Mouse (Mus musculus) kidney, embryonic 15.5 days (tissue): ENCODE measurements around the gene Mst1r. TPM values are rescaled to one million over a fixed set of nuclear protein-coding genes. Genes with fewer than 3 reads are reported as not detected.

Source experiments
- ATAC-seq: fragments of 200-750 bp; cut with Nextera tagmentation; replicated peaks from 2 replicates; pipeline ENCODE4 v1.8.0; 2017; ENCODE audit warnings: moderate TSS enrichment; ENCODE audit not compliant: low FRiP score
- H3K27ac ChIP-seq: fragments of 300-500 bp; sonication (generic); 2 replicates; pipeline ENCODE4 v1.5.1; 2015; ENCODE audit warnings: mild to moderate bottlenecking, inconsistent platforms
- H3K27me3 ChIP-seq: fragments of 300-500 bp; sonication (generic); 2 replicates; pipeline ENCODE4 v1.6.1; 2015; ENCODE audit warnings: inconsistent platforms
- H3K36me3 ChIP-seq: fragments of 300-500 bp; sonication (generic); 2 replicates; pipeline ENCODE4 v1.6.1; 2015; ENCODE audit warnings: inconsistent platforms
- H3K4me1 ChIP-seq: fragments of 300-500 bp; sonication (generic); 2 replicates; pipeline ENCODE4 v1.6.1; 2015; ENCODE audit warnings: inconsistent platforms
- H3K4me2 ChIP-seq: fragments of 300-500 bp; sonication (generic); 2 replicates; pipeline ENCODE4 v1.6.1; 2015; ENCODE audit warnings: moderate library complexity, mild to moderate bottlenecking, inconsistent platforms
- H3K4me3 ChIP-seq: fragments of 300-500 bp; sonication (generic); replicated peaks from 2 replicates; pipeline ENCODE4 v1.5.1; 2015; ENCODE audit warnings: mild to moderate bottlenecking, inconsistent platforms
- H3K9ac ChIP-seq: fragments of 300-500 bp; sonication (generic); 2 replicates; pipeline ENCODE4 v1.6.1; 2015; ENCODE audit warnings: mild to moderate bottlenecking, inconsistent platforms
- H3K9me3 ChIP-seq: fragments of 300-500 bp; sonication (generic); replicated peaks from 2 replicates; pipeline ENCODE4 v1.6.1; 2016; ENCODE audit warnings: inconsistent platforms
- WGBS: fragments of 180-500 bp; shearing (Covaris S2); methylation state at CpG from one replicate; pipeline ENCODE4 v1.1.7; 2015; ENCODE audit warnings: mixed read lengths; 5-methylcytosine and 5-hydroxymethylcytosine counted together
- polyA plus RNA-seq: library from polyadenylated mRNA; unstranded; fragments of >200 nt; fragmentation: Nextera tagmentation; extraction: Ambion mirVana; gene quantifications from 2 replicates; pipeline ENCODE4 v1.2.1, GENCODE M21; 2015

The Mst1r gene
- polyA plus RNA-seq, 1 experiment from 2014 or later, result 2.6 TPM

- H3K4me1 ChIP-seq, result peaks cover 23% of the 10 kb centered on the region
- no peak overlapping the region for H3K4me2 ChIP-seq
- no peaks in the 10 kb centered on the region for H3K9me3 ChIP-seq
- ATAC-seq, result no peak
- no peak overlapping the region for H3K9ac ChIP-seq
- WGBS, result 90% methylated on average over 10 of the region's 10 CpGs
- H3K4me3 ChIP-seq, result no peak overlapping the region
- H3K36me3 ChIP-seq, result peaks cover 9% of the 10 kb centered on the region; the same call in 1 of the 2 replicates
- peaks cover 26% of the 10 kb centered on the region for H3K27me3 ChIP-seq
- no peak overlapping the region for H3K27ac ChIP-seq
Measured at GRCm38 (mm10) chr9:107898563-107898962, 8.1 kb upstream of the Mst1r start.

- no peak for ATAC-seq
- Histone ChIP-seq H3K4me3 (no peak overlapping the region), H3K9me3 (no peaks in the 10 kb centered on the region), H3K4me1 (peaks cover 24% of the 10 kb centered on the region), H3K27ac (no peak overlapping the region), H3K36me3 (peaks cover 9% of the 10 kb centered on the region; the same call in 1 of the 2 replicates), H3K9ac (no peak overlapping the region), H3K4me2 (no peak overlapping the region), H3K27me3 (peaks cover 26% of the 10 kb centered on the region)
- 71% methylated on average over 12 of the region's 12 CpGs for WGBS
Measured at GRCm38 (mm10) chr9:107899855-107900254, 6.8 kb upstream of the Mst1r start.

- H3K4me3 ChIP-seq, result peak overlapping the region; percentile 44
- H3K27me3 ChIP-seq, result peaks cover 26% of the 10 kb centered on the region
- peak overlapping the region; percentile 48 for H3K9ac ChIP-seq
- peak overlapping the region; percentile 64; the same call in 1 of the 2 replicates for H3K27ac ChIP-seq
- WGBS, result 5% methylated on average over 44 of the region's 44 CpGs
- ATAC-seq, result peak; percentile 57
- H3K4me2 ChIP-seq, result peak overlapping the region; percentile 81
- H3K36me3 ChIP-seq, result peaks cover 9% of the 10 kb centered on the region; the same call in 1 of the 2 replicates
- H3K4me1 ChIP-seq, result peaks cover 34% of the 10 kb centered on the region
- H3K9me3 ChIP-seq, result no peaks in the 10 kb centered on the region
Measured at GRCm38 (mm10) chr9:107900840-107901626, 5.6 kb upstream of the Mst1r start.

GRCm38 (mm10) chr9:107901627-107901914 is 5.1 kb upstream of the Mst1r start:
- Histone ChIP-seq H3K4me3 (peak overlapping the region; percentile 44), H3K27me3 (peaks cover 26% of the 10 kb centered on the region), H3K27ac (no peak overlapping the region), H3K4me2 (peak overlapping the region; percentile 81), H3K4me1 (peaks cover 40% of the 10 kb centered on the region), H3K9ac (no peak overlapping the region), H3K36me3 (peaks cover 9% of the 10 kb centered on the region; the same call in 1 of the 2 replicates), H3K9me3 (no peaks in the 10 kb centered on the region)
- 13% methylated on average over 17 of the region's 17 CpGs for WGBS
- no peak for ATAC-seq

DNA sequence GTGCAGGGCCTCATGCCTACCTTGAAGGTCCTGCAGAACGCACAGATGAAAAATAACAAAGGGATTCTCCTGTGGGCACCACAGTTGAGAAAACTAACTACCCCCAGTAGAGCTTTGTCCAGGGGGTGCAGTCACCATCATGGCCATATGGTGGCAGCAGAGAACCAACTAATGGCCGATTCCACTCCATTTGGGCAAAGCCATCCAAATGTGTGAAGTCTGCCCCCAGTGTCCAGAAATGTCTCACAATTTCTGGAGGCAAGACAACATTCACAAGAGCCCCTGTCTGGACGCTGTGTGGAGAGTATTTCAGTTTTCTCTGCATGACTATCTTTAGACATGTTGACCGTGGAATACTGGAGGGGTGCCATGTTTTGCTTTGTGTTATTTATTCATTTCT is 1.9 kb upstream of the Mst1r start:
- H3K36me3 ChIP-seq, result peaks cover 9% of the 10 kb centered on the region; the same call in 1 of the 2 replicates
- no peak overlapping the region for H3K4me3 ChIP-seq
- 5% methylated on average over 4 of the region's 4 CpGs for WGBS
- no peaks in the 10 kb centered on the region for H3K9me3 ChIP-seq
- H3K4me2 ChIP-seq, result no peak overlapping the region
- no peak overlapping the region for H3K9ac ChIP-seq
- H3K27ac ChIP-seq, result no peak overlapping the region
- ATAC-seq, result no peak
- H3K27me3 ChIP-seq, result peaks cover 40% of the 10 kb centered on the region
- H3K4me1 ChIP-seq, result peaks cover 68% of the 10 kb centered on the region

- no peak for ATAC-seq
- Histone ChIP-seq H3K36me3 (peaks cover 5% of the 10 kb centered on the region; the same call in 1 of the 2 replicates), H3K4me2 (peak overlapping the region; percentile 89), H3K9ac (peak overlapping the region; percentile 45; the same call in 1 of the 2 replicates), H3K27ac (peak overlapping the region; percentile 75), H3K4me3 (peak overlapping the region; percentile 47), H3K27me3 (peaks cover 17% of the 10 kb centered on the region), H3K4me1 (peaks cover 45% of the 10 kb centered on the region), H3K9me3 (no peaks in the 10 kb centered on the region)
- WGBS, result 46% methylated on average over 31 of the region's 31 CpGs
Measured at GRCm38 (mm10) chr9:107906967-107907800, 511 bp downstream of the Mst1r start.

- Histone ChIP-seq H3K9me3 (no peaks in the 10 kb centered on the region), H3K9ac (no peak overlapping the region), H3K27me3 (peaks cover 16% of the 10 kb centered on the region), H3K4me1 (peaks cover 45% of the 10 kb centered on the region), H3K36me3 (peaks cover 3% of the 10 kb centered on the region; the same call in 1 of the 2 replicates), H3K4me3 (peak overlapping the region; percentile 47), H3K27ac (no peak overlapping the region), H3K4me2 (peak overlapping the region; percentile 89)
- 81% methylated on average over 14 of the region's 14 CpGs for WGBS
- no peak for ATAC-seq
Measured at GRCm38 (mm10) chr9:107907801-107908120, 1.1 kb downstream of the Mst1r start.

- H3K9me3 ChIP-seq, result no peaks in the 10 kb centered on the region
- no peak overlapping the region for H3K27ac ChIP-seq
- H3K27me3 ChIP-seq, result peaks cover 19% of the 10 kb centered on the region
- H3K9ac ChIP-seq, result no peak overlapping the region
- H3K36me3 ChIP-seq, result no peaks in the 10 kb centered on the region
- peaks cover 45% of the 10 kb centered on the region for H3K4me1 ChIP-seq
- no peak for ATAC-seq
- WGBS, result 27% methylated on average over 18 of the region's 18 CpGs
- peak overlapping the region; percentile 17 for H3K4me3 ChIP-seq
- peak overlapping the region; percentile 89 for H3K4me2 ChIP-seq
Measured at GRCm38 (mm10) chr9:107908410-107909158, 1.9 kb downstream of the Mst1r start.

- ATAC-seq, result no peak
- Histone ChIP-seq H3K27ac (no peak overlapping the region), H3K4me2 (no peak overlapping the region)
Measured at GRCm38 (mm10) chr9:107910025-107910769, 3.5 kb downstream of the Mst1r start.

DNA sequence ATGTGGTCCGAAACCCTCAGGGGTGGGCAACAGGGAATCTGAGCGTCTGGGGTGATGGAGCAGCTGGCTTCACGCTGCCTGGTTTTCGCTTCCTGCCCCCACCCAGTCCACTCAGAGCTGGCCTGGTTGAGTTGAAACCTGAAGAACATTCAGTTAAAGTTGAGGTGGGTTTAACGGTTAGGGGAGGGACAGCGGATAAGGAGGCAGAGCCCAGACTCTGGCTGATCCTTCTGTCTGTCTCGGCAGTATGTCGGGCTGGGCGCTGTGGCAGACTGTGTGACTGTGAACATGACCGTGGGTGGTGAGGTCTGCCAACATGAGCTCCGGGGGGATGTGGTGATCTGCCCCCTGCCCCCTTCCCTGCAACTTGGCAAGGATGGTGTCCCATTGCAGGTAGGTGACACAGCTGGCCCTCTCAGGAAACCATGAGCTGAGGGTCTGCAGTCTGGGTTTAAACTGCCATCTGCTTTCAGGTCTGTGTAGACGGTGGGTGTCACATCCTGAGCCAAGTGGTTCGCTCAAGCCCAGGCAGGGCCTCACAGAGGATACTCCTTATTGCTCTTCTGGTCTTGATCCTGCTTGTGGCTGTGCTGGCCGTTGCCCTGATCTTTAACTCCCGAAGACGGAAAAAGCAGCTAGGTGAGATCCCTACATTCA is 8.2 kb downstream of the Mst1r start:
- Histone ChIP-seq H3K4me3 (no peak overlapping the region), H3K9ac (no peak overlapping the region), H3K27ac (no peak overlapping the region), H3K36me3 (no peaks in the 10 kb centered on the region), H3K9me3 (no peaks in the 10 kb centered on the region), H3K4me1 (peaks cover 22% of the 10 kb centered on the region), H3K27me3 (peaks cover 4% of the 10 kb centered on the region; the same call in 1 of the 2 replicates), H3K4me2 (no peak overlapping the region)
- ATAC-seq, result no peak
- 51% methylated on average over 16 of the region's 16 CpGs for WGBS

More at GRCm38 (mm10) chr9:107910025-107910769, 3.5 kb downstream of the Mst1r start:
- no peaks in the 10 kb centered on the region for H3K36me3 ChIP-seq
- peaks cover 19% of the 10 kb centered on the region for H3K27me3 ChIP-seq
- peaks cover 49% of the 10 kb centered on the region for H3K4me1 ChIP-seq
- H3K9ac ChIP-seq, result no peak overlapping the region
- WGBS, result 87% methylated on average over 15 of the region's 15 CpGs
- no peak overlapping the region for H3K4me3 ChIP-seq
- no peaks in the 10 kb centered on the region for H3K9me3 ChIP-seq
